Mouse (Mus musculus): ENCODE measurements at regions not wholly inside any gene's neighbourhood (a gene's known extent, or its start where the extent isn't known, plus 50 kb on each side); places are given as distances from the start of the nearest gene placed in this dataset.

GRCm38 (mm10) chr2:124948812-124949211 is 119.1 kb upstream of the Slc24a5 start:
- DNase-seq (ENCODE audit: low spot score in 2 of 2) = no peak

GRCm38 (mm10) chr2:124952212-124952611 is 115.7 kb upstream of the Slc24a5 start:
- DNase-seq (ENCODE audit: low spot score in 2 of 2) = no peak

- no peak for DNase-seq (ENCODE audit: low spot score in 2 of 2)
These were observed 114.9 kb upstream of the Slc24a5 start for GRCm38 (mm10) chr2:124953015-124953414.

GRCm38 (mm10) chr2:124955843-124956242 is 112.1 kb upstream of the Slc24a5 start:
- no peak for DNase-seq (ENCODE audit: low spot score in 2 of 2)

GRCm38 (mm10) chr2:124959431-124959830 is 108.5 kb upstream of the Slc24a5 start:
- no peak for DNase-seq (ENCODE audit: low spot score in 2 of 2)

GRCm38 (mm10) chr2:124971826-124972749 is 95.8 kb upstream of the Slc24a5 start:
- peak; percentile 20 to 26 for DNase-seq (ENCODE audit: low spot score in 2 of 2)

GRCm38 (mm10) chr2:124975106-124975505 is 92.8 kb upstream of the Slc24a5 start:
- no peak for DNase-seq (ENCODE audit: low spot score in 2 of 2)

GRCm38 (mm10) chr2:124990976-124991375 is 76.9 kb upstream of the Slc24a5 start:
- no peak for DNase-seq (ENCODE audit: low spot score in 2 of 2)

GRCm38 (mm10) chr2:125015007-125015406 is 52.9 kb upstream of the Slc24a5 start:
- no peak for DNase-seq (ENCODE audit: low spot score in 2 of 2)

- no peak for DNase-seq (ENCODE audit: low spot score in 2 of 2)
These were observed 51.0 kb upstream of the Slc24a5 start for GRCm38 (mm10) chr2:125016946-125017345.

Measured in urinary bladder, adult 18-20 months (tissue).